Mouse (Mus musculus) inflammation-experienced regulatory T-cells, adult 16 weeks (primary cell): ENCODE measurements around the gene Recql. TPM values are rescaled to one million over a fixed set of nuclear protein-coding genes. Genes with fewer than 3 reads are reported as not detected.

Source experiments
- polyA plus RNA-seq: library from polyadenylated mRNA; unstranded; fragments of 100-300 nt; shearing (Covaris generic); gene quantifications from one replicate; pipeline ENCODE4 v1.2.1, GENCODE M21; 2017

Gene Recql
- 52.7 TPM for polyA plus RNA-seq

GRCm38 (mm10) chr6:142387011-142387754 is at the start of gene Recql, which contains the start of gene Golt1b:
TSS of gene Recql (minus strand) at chr6:142387087.
TSS of gene Golt1b (plus strand) at chr6:142387221.

GRCm38 (mm10) chr6:142412906-142413491 is 26.1 kb upstream of the Recql start, which contains the start of gene Spx:
TSS of gene Spx (plus strand) at chr6:142413441.

GRCm38 (mm10) chr6:142345440-142346038 is 41.3 kb downstream of the Recql start, which contains the start of gene Pyroxd1:
TSS of gene Pyroxd1 (plus strand) at chr6:142345654.

GRCm38 (mm10) chr6:142322881-142323280 is 64.0 kb downstream of the Recql start, which contains the start of gene Slco1a5:
TSS of gene Slco1a5 (minus strand) at chr6:142322981.

Other genes with a start within 250 kb of the Recql start
- gene Slco1a6, start 178.6 kb downstream of the Recql start, polyA plus RNA-seq: not detected
- gene Iapp, start 88.7 kb downstream of the Recql start, polyA plus RNA-seq: not detected
- not detected for gene Slco1a5, start 64.1 kb downstream of the Recql start, polyA plus RNA-seq
- 27.7 TPM for gene Pyroxd1, start 41.4 kb downstream of the Recql start, polyA plus RNA-seq
- 30.7 TPM for gene Golt1b, start 134 bp upstream of the Recql start, polyA plus RNA-seq
- gene Spx, start 26.4 kb upstream of the Recql start, polyA plus RNA-seq: 0.39 TPM
- gene Gys2, start 86.0 kb upstream of the Recql start, polyA plus RNA-seq: not detected
- gene Ldhb, start 120.9 kb upstream of the Recql start, polyA plus RNA-seq: 158 TPM
- gene Kcnj8, start 184.5 kb upstream of the Recql start, polyA plus RNA-seq: 0.12 TPM